Mouse (Mus musculus) v-Abl transformed pro-B cells (cell line): ENCODE results near the gene Vat1l.

Source experiments
- in situ Hi-C, 2 experiments: fragments of 400-800 bp; cut with MboI; formaldehyde crosslinking; loops; one replicate each; pipeline ENCODE4 v1.15.1; 2025; ENCODE audit not compliant: unreplicated experiment in 2 of 2

Gene Vat1l

DNA sequence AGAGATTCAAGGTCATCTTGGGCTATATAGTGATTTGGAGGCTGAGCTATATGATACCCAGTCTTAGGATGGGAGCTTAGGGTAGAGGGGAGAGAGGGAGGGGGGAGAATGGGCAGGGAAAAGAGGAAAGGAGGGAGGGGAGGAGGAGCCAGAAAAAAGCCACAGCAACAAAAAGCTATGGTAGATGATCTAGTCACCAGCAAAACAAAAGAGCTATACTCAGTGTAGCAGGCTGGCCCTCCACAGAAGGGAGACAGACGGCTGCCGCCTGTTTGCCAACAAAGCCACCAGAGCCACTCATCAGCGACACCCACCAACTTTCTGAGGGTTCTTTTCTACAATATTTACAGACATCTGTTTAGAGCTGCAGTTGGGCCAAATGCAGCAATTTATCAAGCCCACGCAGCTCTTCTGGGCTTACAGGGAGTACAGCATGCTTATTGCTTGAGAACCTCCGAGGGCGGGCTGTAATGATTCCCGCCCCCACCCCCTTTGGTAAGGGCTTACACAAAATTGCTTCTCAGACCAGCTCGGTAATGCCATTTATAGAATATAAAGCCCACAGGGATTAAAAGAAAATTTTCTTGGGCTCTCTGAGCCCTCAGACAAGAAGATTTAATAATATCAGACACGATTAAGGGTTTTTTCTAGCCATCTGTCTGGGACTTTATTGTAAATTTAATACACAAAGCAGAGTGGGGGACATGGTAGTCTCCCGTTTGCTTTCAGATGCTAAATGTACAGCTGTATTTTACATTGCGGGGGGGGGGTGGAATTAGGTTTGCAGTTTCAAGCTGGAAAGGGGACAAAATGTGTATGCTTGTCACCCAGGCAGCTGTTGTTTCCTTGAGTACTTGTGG, 89.7 kb downstream of the Vat1l start:
- in situ Hi-C loops, result no loop called here

- in situ Hi-C loops, result no loop called here
Observed at GRCm38 (mm10) chr8:114295749-114296067, 90.3 kb downstream of the Vat1l start.

GRCm38 (mm10) chr8:114298253-114298652, 92.8 kb downstream of the Vat1l start:
- in situ Hi-C loops, result no loop called here

- in situ Hi-C loops, result no loop called here
Observed at GRCm38 (mm10) chr8:114300072-114300471, 94.7 kb downstream of the Vat1l start.

DNA sequence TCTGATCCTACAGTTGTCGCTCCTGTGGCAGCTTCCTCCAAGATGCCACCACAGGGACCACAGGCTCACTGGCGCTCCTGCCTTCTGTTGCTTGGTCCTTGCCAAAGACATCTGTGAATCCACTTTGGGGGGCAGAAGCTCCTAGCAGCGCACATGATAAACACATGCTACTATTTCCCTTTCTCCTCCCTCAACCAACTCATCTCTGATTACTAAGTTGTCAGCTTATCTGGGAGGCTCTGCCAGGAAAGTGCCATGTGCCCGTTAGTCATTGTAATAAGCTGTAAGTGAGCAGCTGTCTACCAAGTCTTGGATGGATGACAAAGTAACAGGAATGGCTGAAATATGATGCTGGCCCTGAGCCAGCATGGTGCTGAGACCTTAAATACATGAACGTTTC, 100.9 kb downstream of the Vat1l start:
- in situ Hi-C loops, result no loop called here

GRCm38 (mm10) chr8:114314669-114315325, 109.4 kb downstream of the Vat1l start:
- in situ Hi-C loops, result no loop called here

- in situ Hi-C loops, result no loop called here
Observed at GRCm38 (mm10) chr8:114318161-114318560, 112.7 kb downstream of the Vat1l start.

- in situ Hi-C loops, result no loop called here
Observed at GRCm38 (mm10) chr8:114322096-114322495, 116.7 kb downstream of the Vat1l start.

- in situ Hi-C loops, result no loop called here
Observed at GRCm38 (mm10) chr8:114331928-114332327, 126.5 kb downstream of the Vat1l start.

GRCm38 (mm10) chr8:114332949-114333348, 127.5 kb downstream of the Vat1l start:
- in situ Hi-C loops, result no loop called here

GRCm38 (mm10) chr8:114335721-114336120, 130.3 kb downstream of the Vat1l start:
- in situ Hi-C loops, result no loop called here

DNA sequence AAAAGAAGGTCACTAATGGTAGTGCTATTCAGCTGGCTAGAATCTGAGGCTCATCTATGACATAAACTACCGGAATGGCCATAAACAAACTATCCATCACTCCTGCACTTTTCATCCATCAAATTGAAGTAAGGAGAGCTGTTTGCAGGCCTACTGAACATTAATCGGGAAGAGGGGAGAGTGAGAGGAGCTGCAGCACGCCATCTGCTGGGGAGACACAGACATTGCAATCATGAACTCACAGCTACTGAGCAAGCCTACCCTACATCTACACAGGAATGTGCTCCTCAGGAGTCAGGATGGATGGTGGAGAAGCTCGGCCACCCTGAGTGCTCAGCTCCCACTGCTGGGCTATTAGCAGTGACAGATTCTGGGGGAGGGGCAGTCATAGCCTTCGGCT, 136.9 kb downstream of the Vat1l start:
- in situ Hi-C loops, result no loop called here

DNA sequence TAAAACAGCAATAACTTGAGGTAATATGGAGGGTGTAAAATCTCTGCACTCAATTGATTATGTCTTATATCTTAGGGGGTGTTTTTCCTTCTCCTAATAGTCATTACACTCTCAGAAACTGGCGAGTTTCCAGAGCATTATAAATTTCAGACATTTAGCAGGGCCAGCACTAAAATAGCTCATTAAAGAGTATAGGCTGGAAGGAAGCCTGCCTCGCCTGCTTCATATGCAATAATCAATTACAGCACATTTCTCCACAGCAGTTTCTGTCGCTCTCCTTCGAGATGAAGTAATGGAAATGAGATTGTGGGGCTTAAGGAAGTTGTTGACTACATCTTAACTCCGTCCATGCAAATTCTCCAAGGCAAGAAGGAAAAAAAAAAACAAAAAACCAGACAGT, 139.4 kb downstream of the Vat1l start:
- in situ Hi-C loops, result no loop called here

DNA sequence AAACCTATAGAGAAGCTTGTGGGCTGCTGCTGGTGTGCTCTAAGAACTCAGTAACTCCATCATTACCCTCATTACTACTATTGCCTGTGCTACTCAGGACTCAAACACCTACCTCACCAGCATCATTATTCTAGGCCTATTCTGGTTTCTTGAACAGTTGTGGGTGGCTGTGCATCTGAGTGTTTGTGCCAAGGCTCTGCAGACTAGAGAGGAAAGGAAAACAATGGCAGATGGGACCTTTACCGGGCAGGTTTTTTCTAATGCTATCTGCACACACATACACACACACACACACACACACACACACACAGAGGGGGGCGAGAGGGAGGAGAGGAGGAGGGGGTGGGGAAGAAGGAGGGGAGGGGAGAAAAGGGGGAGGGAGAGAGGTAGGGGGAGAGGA, 140.6 kb downstream of the Vat1l start:
- in situ Hi-C loops, result no loop called here

DNA sequence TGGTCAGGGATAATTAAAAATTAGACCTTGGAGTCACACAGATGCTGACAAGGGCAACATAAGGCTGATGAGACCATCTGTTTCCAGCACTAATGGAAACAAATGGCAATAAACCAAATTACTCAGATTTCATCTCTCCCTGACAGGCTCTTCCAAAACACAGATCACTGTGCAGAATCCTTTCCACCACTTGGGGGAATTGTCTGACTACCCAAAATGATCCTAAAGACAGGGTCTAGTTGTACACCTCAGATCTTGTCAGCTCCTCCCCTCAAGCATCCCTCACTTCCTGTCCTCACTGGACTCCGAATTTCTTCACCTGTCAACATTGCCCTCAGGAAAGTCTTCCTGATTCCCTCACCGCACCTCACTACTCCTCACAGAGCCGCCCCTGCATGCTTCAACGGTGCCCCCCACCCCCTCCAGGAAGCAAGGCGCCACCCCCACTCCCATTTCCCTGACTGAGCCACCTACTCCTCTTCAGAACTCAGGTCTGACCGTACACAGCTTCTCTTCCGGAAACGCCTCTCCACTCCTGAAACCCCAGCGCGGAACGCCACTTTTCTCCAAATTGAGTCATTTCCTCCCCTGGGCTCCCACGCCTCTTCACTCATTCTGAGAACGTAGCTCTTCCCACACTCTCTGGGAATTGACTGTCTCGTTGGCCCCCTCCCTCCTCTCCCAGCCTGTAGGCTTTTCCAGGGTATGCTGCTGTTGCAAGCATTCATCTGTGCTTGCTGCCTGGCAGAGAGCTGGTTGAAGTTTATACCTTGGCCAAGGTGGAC, 146.4 kb downstream of the Vat1l start:
- in situ Hi-C loops, result no loop called here

DNA sequence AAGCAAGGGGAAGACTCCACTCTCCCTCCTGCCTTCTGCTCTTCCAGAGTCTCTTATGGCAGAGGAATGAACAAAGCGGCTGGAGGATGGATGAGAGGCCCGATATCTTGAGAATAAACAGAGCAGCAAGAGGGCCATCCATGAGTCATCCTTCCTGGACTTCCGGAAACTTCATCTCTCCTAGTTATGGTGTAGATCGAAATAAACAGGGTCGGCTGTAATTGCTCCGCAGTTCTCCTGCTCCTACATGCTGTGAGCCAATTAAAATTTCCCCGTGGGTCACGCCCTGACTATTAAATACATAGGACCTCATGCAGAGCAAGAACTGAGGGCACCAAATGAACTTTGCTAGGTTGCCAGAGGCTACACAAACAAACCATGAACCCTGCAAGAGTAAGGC, 155.1 kb downstream of the Vat1l start:
- in situ Hi-C loops, result loop anchor here in 1 of 2 experiments (10.0 kb wide), 1 partner anchor 696 kb away; no protein-coding TSS in a partner anchor

DNA sequence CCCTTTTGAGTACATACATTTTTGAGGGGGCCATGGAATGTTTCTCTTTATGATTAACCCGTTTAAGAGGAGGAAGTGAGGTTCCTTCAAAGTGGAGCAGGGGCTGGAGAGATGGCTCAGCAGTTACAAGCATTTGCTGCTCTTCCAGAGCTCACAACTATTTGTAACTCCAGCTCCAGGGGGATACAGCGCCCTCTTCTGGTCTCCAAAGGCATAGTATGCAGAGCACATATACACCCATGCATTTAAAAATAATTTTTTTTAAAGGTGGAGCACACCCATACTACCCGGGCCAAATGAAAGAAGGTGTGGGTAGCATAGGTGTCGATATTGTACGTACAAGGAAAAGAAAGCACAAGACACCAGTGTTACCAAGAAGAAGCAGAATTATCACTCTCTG, 157.8 kb downstream of the Vat1l start:
- in situ Hi-C loops, result loop anchor here in 1 of 2 experiments (10.0 kb wide), 1 partner anchor 698 kb away; no protein-coding TSS in a partner anchor

- in situ Hi-C loops, result loop anchor here in 1 of 2 experiments (10.0 kb wide), 1 partner anchor 699 kb away; no protein-coding TSS in a partner anchor
Observed at GRCm38 (mm10) chr8:114363656-114364055, 158.2 kb downstream of the Vat1l start.

GRCm38 (mm10) chr8:114369038-114369976, 163.9 kb downstream of the Vat1l start:
- in situ Hi-C loops, result loop anchor here (5.0 to 10.0 kb wide), 2 partner anchors 287 to 705 kb away; no protein-coding TSS in a partner anchor

- in situ Hi-C loops, result loop anchor here in 1 of 2 experiments (5.0 kb wide), 1 partner anchor 63 kb away; the partner anchor contains the start of gene Wwox
Observed at GRCm38 (mm10) chr8:114374390-114374789, 169.0 kb downstream of the Vat1l start.
